Mouse (Mus musculus) neural tube, embryonic 12.5 days (tissue): ENCODE results near the gene Fam104a. TPM values are rescaled to one million over a fixed set of nuclear protein-coding genes. Genes with fewer than 3 reads are reported as not detected.
A peak's percentile ranks its signal among the peaks of the same experiment; 100 is the strongest.

ENCODE experiments used
- ATAC-seq: fragments of 200-750 bp; cut with Nextera tagmentation; 2 replicates; pipeline ENCODE4 v1.8.0; 2017; ENCODE audit warnings: low read depth, mild to moderate bottlenecking, moderate TSS enrichment, moderate library complexity; ENCODE audit not compliant: low FRiP score
- H3K27ac ChIP-seq: fragments of 300-500 bp; sonication (generic); 2 replicates; pipeline ENCODE4 v1.5.1; 2016
- H3K27me3 ChIP-seq: fragments of 300-500 bp; sonication (generic); replicated peaks from 2 replicates; pipeline ENCODE4 v1.6.1; 2016; ENCODE audit warnings: mild to moderate bottlenecking
- H3K36me3 ChIP-seq: fragments of 300-500 bp; sonication (generic); 2 replicates; pipeline ENCODE4 v1.6.1; 2016; ENCODE audit warnings: mild to moderate bottlenecking
- H3K4me1 ChIP-seq: fragments of 300-500 bp; sonication (generic); 2 replicates; pipeline ENCODE4 v1.6.1; 2016
- H3K4me2 ChIP-seq: fragments of 300-500 bp; sonication (generic); replicated peaks from 2 replicates; pipeline ENCODE4 v1.6.1; 2016; ENCODE audit warnings: mild to moderate bottlenecking
- H3K4me3 ChIP-seq: fragments of 300-500 bp; sonication (generic); 2 replicates; pipeline ENCODE4 v1.5.1; 2016
- H3K9ac ChIP-seq: fragments of 300-500 bp; sonication (generic); 2 replicates; pipeline ENCODE4 v1.6.1; 2016; ENCODE audit warnings: mild to moderate bottlenecking
- H3K9me3 ChIP-seq: fragments of 300-500 bp; sonication (generic); 2 replicates; pipeline ENCODE4 v1.6.1; 2016; ENCODE audit warnings: mild to moderate bottlenecking
- WGBS: fragments of 180-500 bp; shearing (Covaris S2); methylation state at CpG from one replicate; pipeline ENCODE4 v1.1.7; 2016; 5-methylcytosine and 5-hydroxymethylcytosine counted together
- polyA plus RNA-seq: library from polyadenylated mRNA; unstranded; fragments of >200 nt; fragmentation: Nextera tagmentation; extraction: Ambion mirVana; gene quantifications from 2 replicates; pipeline ENCODE4 v1.2.1, GENCODE M21; 2016

The Fam104a gene
- polyA plus RNA-seq, 1 experiment from 2014 or later = 51.0 TPM

DNA sequence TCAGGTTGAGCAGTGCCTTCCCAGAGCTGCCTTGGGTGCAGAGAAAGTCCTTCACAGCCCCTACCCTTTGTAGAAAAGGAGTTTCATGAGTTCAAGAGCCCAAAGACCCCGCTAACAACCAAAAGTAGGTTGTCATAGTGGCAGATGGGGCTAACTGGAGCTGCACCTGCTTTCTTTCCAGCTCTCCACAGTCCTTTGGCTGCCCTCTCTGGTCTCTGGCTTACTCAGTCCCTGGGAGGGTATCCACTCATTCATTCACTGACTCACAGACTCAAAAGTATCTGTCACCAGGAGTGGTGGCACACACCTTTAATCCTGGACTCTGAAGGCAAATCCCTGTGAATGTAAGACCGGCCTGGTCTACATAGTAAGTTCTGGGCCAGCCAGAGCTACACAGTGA is 32.2 kb upstream of the Fam104a start:
- H3K9ac ChIP-seq = no peak overlapping the region
- 98% methylated on average over 2 of the region's 2 CpGs for WGBS
- H3K27me3 ChIP-seq = no peaks in the 10 kb centered on the region
- no peaks in the 10 kb centered on the region for H3K9me3 ChIP-seq
- no peak overlapping the region for H3K4me2 ChIP-seq
- no peaks in the 10 kb centered on the region for H3K36me3 ChIP-seq
- no peak for ATAC-seq
- peaks cover under 1% of the 10 kb centered on the region; the same call in 1 of the 2 replicates for H3K4me1 ChIP-seq
- no peak overlapping the region for H3K4me3 ChIP-seq
- no peak overlapping the region for H3K27ac ChIP-seq

DNA sequence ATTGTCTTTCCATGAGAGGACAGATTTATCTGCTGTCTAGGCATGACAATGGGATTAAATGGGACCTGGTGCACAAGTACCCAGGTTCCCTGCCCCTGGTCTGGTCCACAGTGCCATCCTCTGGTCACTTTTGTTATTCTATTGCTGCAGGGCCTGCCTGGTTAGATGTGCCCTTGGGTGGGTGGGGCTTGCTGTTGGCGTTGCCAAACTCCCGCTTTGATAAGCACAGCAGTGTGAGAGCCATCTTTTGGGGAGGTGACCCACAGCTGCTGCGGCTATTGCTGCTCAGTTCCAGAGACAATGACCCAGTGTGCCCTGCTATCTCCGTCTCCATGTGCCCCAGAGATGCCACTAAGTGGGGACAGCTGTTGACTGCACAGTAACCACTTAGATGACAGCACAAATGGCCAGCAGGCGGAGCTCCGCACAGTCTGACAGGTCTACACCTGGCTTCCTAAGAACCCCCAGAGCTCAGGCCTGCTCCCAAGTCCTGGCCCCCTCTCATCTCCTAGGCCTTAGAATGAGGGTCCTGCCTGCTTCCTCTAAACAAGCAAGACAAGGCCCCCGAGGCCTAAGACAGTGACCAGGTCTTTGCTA is 31.2 kb upstream of the Fam104a start:
- ATAC-seq = no peak
- Histone ChIP-seq H3K9me3 (no peaks in the 10 kb centered on the region), H3K9ac (no peak overlapping the region), H3K4me3 (no peak overlapping the region), H3K4me1 (peaks cover 10% of the 10 kb centered on the region), H3K27ac (no peak overlapping the region), H3K36me3 (no peaks in the 10 kb centered on the region), H3K27me3 (no peaks in the 10 kb centered on the region), H3K4me2 (no peak overlapping the region)
- WGBS = 73% methylated on average over 7 of the region's 7 CpGs

DNA sequence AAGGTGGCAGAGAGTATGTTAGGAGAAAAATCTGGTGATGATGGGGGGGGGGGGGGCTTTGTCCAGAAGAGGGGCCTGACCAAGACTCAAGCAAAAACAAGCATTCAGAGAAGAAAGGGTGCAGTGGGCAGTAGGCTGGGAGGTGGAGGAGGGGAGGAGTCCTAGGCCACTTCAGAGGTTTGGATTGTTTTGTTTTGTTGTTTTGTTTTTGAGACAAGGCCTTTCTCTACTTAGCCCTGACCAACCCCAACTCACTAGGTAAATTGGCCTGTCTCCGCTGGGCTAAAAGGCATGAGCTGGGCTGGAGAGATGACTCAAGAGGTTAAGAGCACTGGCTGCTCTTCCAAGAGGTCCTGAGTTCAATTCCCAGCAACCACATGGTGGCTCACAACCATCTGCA is 27.1 kb upstream of the Fam104a start:
- no peak overlapping the region for H3K27ac ChIP-seq
- peaks cover 25% of the 10 kb centered on the region for H3K4me1 ChIP-seq
- WGBS = 31% methylated on average over 1 of the region's 1 CpGs
- H3K9me3 ChIP-seq = no peaks in the 10 kb centered on the region
- no peak overlapping the region for H3K9ac ChIP-seq
- H3K4me2 ChIP-seq = peak overlapping the region; percentile 27; the same call in 1 of the 2 replicates
- no peaks in the 10 kb centered on the region for H3K36me3 ChIP-seq
- ATAC-seq = no peak
- H3K4me3 ChIP-seq = no peak overlapping the region
- H3K27me3 ChIP-seq = peaks cover 10% of the 10 kb centered on the region

DNA sequence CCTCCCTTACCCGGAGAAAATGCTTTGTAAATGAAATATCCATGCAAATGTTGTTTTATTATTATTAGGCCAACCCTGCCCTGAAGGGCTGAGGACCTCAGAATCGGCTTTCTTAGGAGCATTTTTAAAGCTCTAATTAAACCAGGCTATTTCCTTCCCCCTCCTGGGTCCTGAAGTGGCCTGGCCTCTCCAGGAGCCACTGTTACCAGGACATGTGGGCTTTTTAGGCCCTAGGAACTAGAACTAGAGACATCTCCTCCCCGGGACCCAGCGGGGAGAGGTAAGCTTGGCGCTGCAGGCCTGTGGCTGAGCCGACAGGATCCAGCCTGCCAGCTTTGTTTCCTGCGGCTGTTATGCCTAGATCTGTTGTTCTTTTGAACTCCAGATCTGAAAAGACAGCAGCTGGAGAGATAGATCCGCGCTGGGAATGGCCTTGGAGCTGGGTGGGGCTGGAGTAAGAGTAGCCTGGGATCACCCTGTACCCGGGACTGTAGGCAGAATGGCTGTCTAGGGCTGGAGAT is 26.4 kb upstream of the Fam104a start:
- peaks cover 10% of the 10 kb centered on the region for H3K27me3 ChIP-seq
- peak overlapping the region; percentile 45; the same call in 1 of the 2 replicates for H3K9ac ChIP-seq
- H3K9me3 ChIP-seq = no peaks in the 10 kb centered on the region
- H3K4me1 ChIP-seq = peaks cover 25% of the 10 kb centered on the region
- 2% methylated on average over 10 of the region's 10 CpGs for WGBS
- no peak overlapping the region for H3K4me3 ChIP-seq
- peak; percentile 63 for ATAC-seq
- H3K27ac ChIP-seq = peak overlapping the region; percentile 62; the same call in 1 of the 2 replicates
- no peaks in the 10 kb centered on the region for H3K36me3 ChIP-seq
- peak overlapping the region; percentile 27; the same call in 1 of the 2 replicates for H3K4me2 ChIP-seq

DNA sequence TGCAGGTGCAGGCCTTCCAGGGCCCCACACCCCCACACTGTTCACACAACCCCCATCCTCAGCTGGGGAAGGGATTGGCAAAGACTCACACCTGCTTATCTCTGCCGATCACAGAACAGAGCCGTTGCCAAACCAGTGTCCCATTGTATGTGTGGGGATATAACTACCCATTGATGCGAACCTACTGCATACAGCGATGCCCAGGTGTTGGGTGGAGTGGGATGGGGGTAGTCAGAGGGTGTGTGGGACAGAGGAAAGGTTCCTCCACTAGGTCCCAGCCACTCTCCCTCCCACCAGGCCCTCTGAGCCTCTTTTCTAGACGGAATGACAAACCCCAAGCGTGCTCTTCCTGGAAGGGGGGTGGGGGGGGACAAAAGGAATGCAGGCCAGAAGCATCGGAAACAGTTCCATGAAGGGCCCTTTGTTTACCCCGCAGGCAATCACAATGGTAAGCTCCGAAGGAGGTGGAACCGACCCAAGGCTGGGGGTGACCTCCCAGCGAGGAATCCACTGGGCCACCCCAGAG is 25.8 kb upstream of the Fam104a start, which contains the start of gene Cpsf4l:
Gene Cpsf4l (minus strand): TSS at position 287 of the 526 bp plus-strand sequence.
- Histone ChIP-seq H3K27me3 (peaks cover 10% of the 10 kb centered on the region), H3K9me3 (no peaks in the 10 kb centered on the region), H3K9ac (peak within 1 kb of the TSS; percentile 45), H3K4me2 (peak within 1 kb of the TSS; percentile 27; the same call in 1 of the 2 replicates), H3K4me1 (peaks cover 25% of the 10 kb centered on the region), H3K27ac (peak within 1 kb of the TSS; percentile 62; the same call in 1 of the 2 replicates), H3K4me3 (no peak within 1 kb of the TSS), H3K36me3 (no peaks in the 10 kb centered on the region)
- 2% methylated on average over 11 of the region's 11 CpGs for WGBS
- peak; percentile 78 for ATAC-seq

DNA sequence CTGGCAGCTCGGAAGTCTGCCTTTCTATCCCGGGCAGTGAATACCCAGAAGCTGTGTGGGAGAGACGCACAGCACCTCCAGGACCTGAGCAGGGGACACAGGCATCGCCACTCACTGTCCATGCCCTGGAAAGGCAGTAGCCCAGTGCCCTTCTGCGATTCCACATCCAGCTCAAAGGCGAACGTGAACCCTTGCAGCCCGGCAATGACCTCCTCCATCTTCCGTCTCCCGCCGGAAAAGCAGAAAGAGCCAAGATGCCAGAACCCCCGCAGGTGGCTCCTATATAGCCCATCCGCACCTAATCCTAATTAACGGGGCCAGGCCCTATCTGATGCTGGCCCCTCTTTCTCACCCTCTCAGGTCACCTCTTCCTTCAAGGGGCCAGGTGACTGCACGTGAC is 25.3 kb upstream of the Fam104a start:
- Histone ChIP-seq H3K27ac (no peak overlapping the region), H3K4me1 (peaks cover 25% of the 10 kb centered on the region), H3K4me3 (no peak overlapping the region), H3K36me3 (no peaks in the 10 kb centered on the region), H3K4me2 (peak overlapping the region; percentile 27; the same call in 1 of the 2 replicates), H3K9me3 (no peaks in the 10 kb centered on the region), H3K9ac (peak overlapping the region; percentile 45; the same call in 1 of the 2 replicates), H3K27me3 (peaks cover 10% of the 10 kb centered on the region)
- peak; percentile 19; the same call in 1 of the 2 replicates for ATAC-seq
- 9% methylated on average over 15 of the region's 15 CpGs for WGBS

DNA sequence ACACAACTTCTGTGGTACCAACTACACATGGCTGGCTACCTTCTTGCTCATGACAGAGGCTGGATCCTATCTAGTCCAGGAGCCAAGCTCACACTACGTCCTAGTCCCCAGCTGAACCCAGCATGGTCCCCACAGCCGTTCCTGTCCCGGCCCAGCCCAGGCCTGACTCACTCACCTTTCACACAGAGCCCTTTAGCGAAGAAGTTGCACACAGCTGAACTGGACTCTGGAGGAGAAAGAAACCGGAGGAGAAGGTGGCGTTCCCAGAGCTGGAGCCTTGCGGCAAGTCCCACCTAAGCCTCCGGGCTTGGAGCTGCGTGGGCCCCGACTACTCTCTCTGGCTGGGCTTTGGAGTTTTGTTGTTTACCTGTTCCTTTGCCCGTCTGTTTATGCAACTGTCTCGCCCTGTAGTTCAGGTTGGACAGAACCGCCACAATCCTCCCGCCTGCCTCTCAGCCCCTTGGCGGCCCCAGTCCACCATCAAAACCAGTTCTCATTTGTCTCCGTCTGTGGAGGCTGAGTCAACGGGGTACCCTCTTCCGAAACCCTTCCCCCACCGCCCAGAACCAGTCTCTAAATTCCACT is 24.8 kb upstream of the Fam104a start:
- WGBS = 49% methylated on average over 19 of the region's 19 CpGs
- H3K9me3 ChIP-seq = no peaks in the 10 kb centered on the region
- peak overlapping the region; percentile 27; the same call in 1 of the 2 replicates for H3K4me2 ChIP-seq
- no peaks in the 10 kb centered on the region for H3K36me3 ChIP-seq
- no peak overlapping the region for H3K4me3 ChIP-seq
- H3K4me1 ChIP-seq = peaks cover 25% of the 10 kb centered on the region
- H3K9ac ChIP-seq = no peak overlapping the region
- no peak for ATAC-seq
- peaks cover 10% of the 10 kb centered on the region for H3K27me3 ChIP-seq
- H3K27ac ChIP-seq = no peak overlapping the region

DNA sequence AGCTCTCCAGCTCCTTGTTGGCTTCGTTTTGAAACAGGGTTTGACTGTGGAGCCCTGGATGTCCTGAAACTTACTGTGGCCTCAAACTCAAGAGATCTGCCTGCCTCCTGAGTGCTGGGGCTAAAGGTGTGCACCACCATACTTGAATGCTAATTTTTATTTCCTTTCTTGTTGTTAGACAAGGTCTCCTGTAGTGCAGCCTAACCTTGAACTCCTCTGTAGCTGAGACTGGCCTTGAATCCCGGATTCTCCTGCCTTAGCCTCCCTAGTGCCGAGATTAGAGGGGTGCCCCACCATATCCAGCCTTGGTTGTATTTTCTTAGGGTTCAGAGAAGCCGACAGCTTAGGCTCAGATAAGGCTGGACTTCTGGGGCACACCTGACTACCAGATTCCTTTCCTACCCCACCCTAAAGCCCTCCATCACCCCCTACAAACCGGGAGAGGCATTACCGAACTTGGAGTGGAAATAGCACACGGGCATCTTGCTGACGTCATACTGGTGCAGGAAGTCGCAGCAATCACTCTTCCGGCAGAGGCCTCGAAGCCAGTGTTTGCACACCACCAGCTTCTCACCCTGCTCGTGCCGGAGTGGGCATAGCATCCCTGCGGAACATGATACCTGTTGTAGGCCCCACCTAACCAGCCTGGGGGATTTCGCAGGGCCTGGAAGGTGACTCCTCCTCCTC is 22.2 kb upstream of the Fam104a start:
- Histone ChIP-seq H3K27me3 (peaks cover 10% of the 10 kb centered on the region), H3K4me1 (peaks cover 26% of the 10 kb centered on the region), H3K4me2 (no peak overlapping the region), H3K9ac (no peak overlapping the region), H3K36me3 (no peaks in the 10 kb centered on the region), H3K9me3 (no peaks in the 10 kb centered on the region), H3K27ac (no peak overlapping the region), H3K4me3 (no peak overlapping the region)
- WGBS = 88% methylated on average over 15 of the region's 15 CpGs
- ATAC-seq = no peak

DNA sequence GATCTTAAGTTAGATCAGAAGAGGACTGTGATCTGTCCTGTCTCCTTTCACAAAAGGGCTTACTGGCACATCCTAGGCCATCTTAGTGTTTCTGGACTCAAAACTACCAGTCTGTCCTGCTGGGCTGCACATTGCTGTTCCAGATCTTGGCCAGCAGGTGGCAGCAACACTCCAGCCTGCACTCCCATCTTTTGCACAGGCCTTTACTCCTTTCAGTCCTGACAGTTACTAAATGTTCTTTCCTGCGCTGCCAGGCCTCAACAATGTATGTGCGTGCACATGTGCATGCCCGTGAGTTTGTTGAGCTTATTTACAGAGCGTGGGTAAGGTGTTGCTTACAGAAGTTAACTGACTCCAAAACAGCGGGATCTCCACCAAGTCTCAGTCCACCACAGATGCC is 19.8 kb upstream of the Fam104a start:
- peaks cover 3% of the 10 kb centered on the region; the same call in 1 of the 2 replicates for H3K4me1 ChIP-seq
- WGBS = 45% methylated on average over 5 of the region's 5 CpGs
- H3K36me3 ChIP-seq = peaks cover 6% of the 10 kb centered on the region; the same call in 1 of the 2 replicates
- no peaks in the 10 kb centered on the region for H3K9me3 ChIP-seq
- no peak overlapping the region for H3K4me3 ChIP-seq
- H3K4me2 ChIP-seq = no peak overlapping the region
- ATAC-seq = no peak
- H3K9ac ChIP-seq = no peak overlapping the region
- H3K27ac ChIP-seq = no peak overlapping the region
- no peaks in the 10 kb centered on the region; the same call in 1 of the 2 replicates for H3K27me3 ChIP-seq

DNA sequence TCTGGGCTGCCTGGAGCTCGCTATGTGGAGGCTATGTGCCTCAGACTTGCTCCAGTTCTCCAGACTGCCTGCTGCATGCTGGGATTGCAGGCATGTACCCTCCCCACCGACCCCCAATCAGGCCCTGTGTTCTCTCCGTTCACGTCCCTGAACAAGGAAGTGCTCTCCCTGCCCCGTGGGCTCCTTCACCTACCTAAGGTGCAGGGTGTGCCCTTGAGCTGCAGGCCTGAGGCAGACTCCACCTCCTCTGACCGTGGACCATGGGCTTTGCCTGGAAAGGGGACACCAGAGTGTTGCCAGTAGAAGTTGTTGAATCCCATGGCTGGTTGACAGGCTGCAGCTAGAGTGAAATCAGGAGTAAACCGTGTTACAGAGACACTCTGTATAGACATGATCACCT is 15.7 kb upstream of the Fam104a start:
- ATAC-seq = no peak
- no peaks in the 10 kb centered on the region for H3K9me3 ChIP-seq
- H3K9ac ChIP-seq = no peak overlapping the region
- H3K4me1 ChIP-seq = peaks cover 3% of the 10 kb centered on the region; the same call in 1 of the 2 replicates
- H3K27me3 ChIP-seq = no peaks in the 10 kb centered on the region
- no peak overlapping the region for H3K4me2 ChIP-seq
- no peak overlapping the region for H3K27ac ChIP-seq
- WGBS = 92% methylated on average over 7 of the region's 7 CpGs
- H3K4me3 ChIP-seq = no peak overlapping the region
- H3K36me3 ChIP-seq = peaks cover 41% of the 10 kb centered on the region

DNA sequence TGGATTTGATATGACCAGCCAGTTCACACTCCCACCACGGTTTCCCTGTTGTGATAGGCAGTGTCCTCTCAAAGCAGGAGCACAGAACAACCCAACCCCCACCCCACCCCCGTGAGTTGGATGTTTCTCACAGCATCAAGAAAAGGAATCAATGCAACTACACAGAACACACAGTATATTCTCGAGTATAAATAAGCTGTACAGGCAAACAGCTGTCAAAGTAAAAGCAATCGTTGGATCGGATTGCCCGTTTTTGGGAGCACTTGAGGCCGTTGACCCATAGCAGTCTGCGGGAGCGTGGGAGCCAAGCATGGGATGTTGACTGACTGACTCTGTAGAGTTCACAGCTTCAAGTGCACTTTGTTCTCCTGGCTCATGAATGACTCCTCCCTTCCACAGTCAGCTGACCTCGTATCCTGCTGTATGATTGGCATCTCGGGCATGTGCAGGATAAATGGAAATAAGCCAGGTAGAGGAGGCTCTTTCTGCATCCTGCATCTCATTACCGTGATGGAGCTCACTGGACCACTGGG is 14.1 kb upstream of the Fam104a start:
- H3K4me3 ChIP-seq = no peak overlapping the region
- H3K4me2 ChIP-seq = no peak overlapping the region
- peaks cover 3% of the 10 kb centered on the region; the same call in 1 of the 2 replicates for H3K4me1 ChIP-seq
- no peak for ATAC-seq
- no peaks in the 10 kb centered on the region for H3K27me3 ChIP-seq
- no peak overlapping the region for H3K27ac ChIP-seq
- H3K9ac ChIP-seq = no peak overlapping the region
- whole genome bisulfite sequencing = 82% methylated on average over 12 of the region's 12 CpGs
- H3K9me3 ChIP-seq = no peaks in the 10 kb centered on the region
- H3K36me3 ChIP-seq = peaks cover 56% of the 10 kb centered on the region
